16 mouse cellular contexts compared by ENCODE assay signal in the genomic region with DNA sequence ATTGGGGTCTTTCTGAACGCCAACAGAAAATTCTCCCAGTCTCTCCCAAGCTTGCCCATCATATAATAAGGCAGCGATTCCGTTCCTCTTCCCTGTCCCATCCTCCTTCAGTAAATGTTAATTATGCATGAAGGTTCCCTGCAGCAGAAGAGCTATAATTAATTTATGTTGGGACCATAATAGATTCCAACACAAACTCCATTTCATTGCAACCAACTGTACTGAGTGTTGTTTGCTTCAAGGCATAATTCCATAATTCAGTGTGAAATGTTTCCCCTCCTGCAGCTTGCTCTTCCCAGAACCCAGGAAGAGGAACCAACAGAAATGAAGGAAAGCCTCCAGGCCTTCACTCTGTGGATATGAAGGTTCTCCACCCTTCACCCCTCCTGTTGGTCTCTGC.
"Had no signal": no experiment of that assay in that cellular context is flagged by ENCODE, and none has a peak within 500 bp of the region (broad histone marks: within the 10 kb centered on the region; RNA-seq: fewer than 3 reads in every experiment).

No protein-coding gene starts in this region.

- H3K27ac ChIP-seq: liver, embryonic 15.5 days; macrophage; midbrain, embryonic 13.5 days; midbrain, embryonic 15.5 days; neural tube, embryonic 12.5 days; stomach, embryonic 15.5 days; stomach, postnatal 0 days had no signal

- H3K4me2 ChIP-seq: liver, embryonic 15.5 days; lung, embryonic 14.5 days; midbrain, embryonic 11.5 days; midbrain, embryonic 13.5 days; midbrain, embryonic 15.5 days; neural tube, embryonic 12.5 days; stomach, embryonic 15.5 days had no signal

- DNase-seq: lung, adult 18-20 months; lung, embryonic 14.5 days; lung, postnatal 10 days; right cerebral cortex, postnatal 14 days; thymus, adult 18-20 months; thymus, postnatal 14 days; thymus, postnatal 36 days had no signal

- H3K9ac ChIP-seq: liver, embryonic 15.5 days; lung, embryonic 14.5 days; midbrain, embryonic 13.5 days; midbrain, embryonic 15.5 days; neural tube, embryonic 12.5 days; stomach, embryonic 15.5 days had no signal

- H3K4me3 ChIP-seq: liver, embryonic 15.5 days; megakaryocyte, embryonic 14.5 days; midbrain, embryonic 13.5 days; midbrain, embryonic 15.5 days; neural tube, embryonic 12.5 days; stomach, embryonic 15.5 days had no signal

- H3K9me3 ChIP-seq: liver, embryonic 15.5 days; midbrain, embryonic 13.5 days; midbrain, embryonic 15.5 days; neural tube, embryonic 12.5 days; stomach, embryonic 15.5 days had no signal

- H3K4me1 ChIP-seq: liver, embryonic 15.5 days; megakaryocyte, embryonic 14.5 days; midbrain, embryonic 13.5 days; midbrain, embryonic 15.5 days; neural tube, embryonic 12.5 days; stomach, embryonic 15.5 days had no signal

- ATAC-seq: midbrain, embryonic 13.5 days; midbrain, embryonic 15.5 days had no signal

- H3K36me3 ChIP-seq: liver, embryonic 15.5 days; midbrain, embryonic 13.5 days; midbrain, embryonic 15.5 days; neural tube, embryonic 12.5 days; stomach, embryonic 15.5 days had no signal

- H3K27me3 ChIP-seq: liver, embryonic 15.5 days; megakaryocyte, embryonic 14.5 days; midbrain, embryonic 13.5 days; midbrain, embryonic 15.5 days; neural tube, embryonic 12.5 days; stomach, embryonic 15.5 days had no signal
